25 mouse cellular contexts compared by ENCODE assay signal in genomic region chr6:73175156-73175555, GRCm38 (mm10). TPM values are rescaled to one million over a fixed set of nuclear protein-coding genes. Genes with fewer than 3 reads are reported as not detected.
"Had no signal": no experiment of that assay in that cellular context is flagged by ENCODE, and none has a peak within 500 bp of the region (broad histone marks: within the 10 kb centered on the region; RNA-seq: fewer than 3 reads in every experiment).

No protein-coding gene starts in this region.

- H3K4me1 ChIP-seq: heart, embryonic 13.5 days; heart, embryonic 15.5 days; hindbrain, embryonic 13.5 days; hindbrain, embryonic 15.5 days; limb, embryonic 10.5 days; limb, embryonic 12.5 days; liver, embryonic 13.5 days had no signal

- H3K9me3 ChIP-seq: heart, embryonic 13.5 days; heart, embryonic 15.5 days; hindbrain, embryonic 13.5 days; hindbrain, embryonic 15.5 days; limb, embryonic 10.5 days; limb, embryonic 12.5 days; liver, embryonic 13.5 days had no signal

- H3K4me3 ChIP-seq: heart, embryonic 13.5 days; heart, embryonic 15.5 days; hindbrain, embryonic 13.5 days; hindbrain, embryonic 15.5 days; layer of hippocampus, adult 2 months; limb, embryonic 10.5 days; limb, embryonic 12.5 days; liver, embryonic 13.5 days had no signal

- ATAC-seq: hindbrain, postnatal 0 days; intestine, postnatal 0 days had no signal

- H3K27me3 ChIP-seq: heart, embryonic 13.5 days; heart, embryonic 15.5 days; hindbrain, embryonic 13.5 days; hindbrain, embryonic 15.5 days; limb, embryonic 12.5 days; liver, embryonic 13.5 days had no signal

- H3K36me3 ChIP-seq: heart, embryonic 13.5 days; heart, embryonic 15.5 days; hindbrain, embryonic 13.5 days; hindbrain, embryonic 15.5 days; limb, embryonic 10.5 days; limb, embryonic 12.5 days; liver, embryonic 13.5 days had no signal

- H3K9ac ChIP-seq: heart, embryonic 13.5 days; heart, embryonic 15.5 days; hindbrain, embryonic 13.5 days; hindbrain, embryonic 15.5 days; limb, embryonic 12.5 days; liver, embryonic 13.5 days had no signal

- H3K4me2 ChIP-seq: heart, embryonic 11.5 days; heart, embryonic 13.5 days; heart, embryonic 15.5 days; hindbrain, embryonic 13.5 days; hindbrain, embryonic 15.5 days; limb, embryonic 12.5 days; liver, embryonic 11.5 days; liver, embryonic 13.5 days had no signal

- DNase-seq: gastrocnemius, postnatal 14 days; gastrocnemius, postnatal 36 days; heart, adult 18-20 months; heart, postnatal 14 days; heart, postnatal 36 days; kidney, adult 18-20 months; kidney, adult 8-10 months; kidney, postnatal 10 days; kidney, postnatal 25 days; kidney, postnatal 4 days; layer of hippocampus, adult 9-11 months; layer of hippocampus, postnatal 36 days; liver; liver, embryonic 13.5 days had no signal

- H3K27ac ChIP-seq: heart, embryonic 13.5 days; heart, embryonic 15.5 days; hindbrain, embryonic 13.5 days; hindbrain, embryonic 15.5 days; hindbrain, postnatal 0 days; layer of hippocampus, adult 2 months; limb, embryonic 10.5 days; limb, embryonic 12.5 days; liver, embryonic 13.5 days had no signal

RNA-seq across cellular contexts. Expression of gene Dnah6, which starts 46.3 kb away (rescaled TPM):
- total RNA-seq: gastrocnemius, postnatal 36 days had no signal
- polyA plus RNA-seq: limb, embryonic 12.5 days had no signal
